Mouse (Mus musculus): ENCODE data around the gene Rhox2e. TPM values are rescaled to one million over a fixed set of nuclear protein-coding genes. Genes with fewer than 3 reads are reported as not detected.
"Not testable (repeated sequence)": the region's sequence is repeated elsewhere in the genome, so short reads cannot be mapped to it uniquely, and the experiment has no call there.

Gene Rhox2e
- polyA plus RNA-seq (2012; ENCODE audit: insufficient read depth, insufficient read length, low replicate concordance, missing spikeins) = not detected in 2 replicates

- H3K4me3 ChIP-seq (ENCODE audit: insufficient read depth, low read depth, low read length); H3K4me1 ChIP-seq (ENCODE audit: control insufficient read depth, insufficient read depth, low read length); H3K27ac ChIP-seq (ENCODE audit: insufficient read depth, low read depth, low read length): not testable (repeated sequence)
- WGBS = 93% methylated on average over 2 of the region's 8 CpGs
Observed at GRCm38 (mm10) chrX:37530152-37530551, at the start of gene Rhox2e. Gene Rhox2e, plus strand, starts transcription at chrX:37530452.

- not testable (repeated sequence) for H3K4me1 ChIP-seq (ENCODE audit: control insufficient read depth, insufficient read depth, low read length); H3K27ac ChIP-seq (ENCODE audit: insufficient read depth, low read depth, low read length); H3K4me3 ChIP-seq (ENCODE audit: insufficient read depth, low read depth, low read length)
- WGBS = 90% methylated on average over 16 of the region's 18 CpGs
Observed at GRCm38 (mm10) chrX:37514059-37514458, 16.2 kb upstream of the Rhox2e start, which contains the start of gene Rhox4d. Gene Rhox4d, plus strand, starts transcription at chrX:37514359.

GRCm38 (mm10) chrX:37541719-37542118 lies 11.5 kb downstream of the Rhox2e start, which contains the start of gene Rhox3e:
Gene Rhox3e, plus strand, starts transcription at chrX:37542019.
- 89% methylated on average over 1 of the region's 4 CpGs for WGBS
- not testable (repeated sequence) for H3K4me1 ChIP-seq (ENCODE audit: control insufficient read depth, insufficient read depth, low read length); H3K4me3 ChIP-seq (ENCODE audit: insufficient read depth, low read depth, low read length); H3K27ac ChIP-seq (ENCODE audit: insufficient read depth, low read depth, low read length)

GRCm38 (mm10) chrX:37557112-37557511 lies 26.9 kb downstream of the Rhox2e start, which contains the start of gene Rhox4e:
Gene Rhox4e, plus strand, starts transcription at chrX:37557412.
- not testable (repeated sequence) for H3K4me1 ChIP-seq (ENCODE audit: control insufficient read depth, insufficient read depth, low read length); H3K27ac ChIP-seq (ENCODE audit: insufficient read depth, low read depth, low read length); H3K4me3 ChIP-seq (ENCODE audit: insufficient read depth, low read depth, low read length)
- 93% methylated on average over 10 of the region's 18 CpGs for WGBS

- not testable (repeated sequence) for H3K4me1 ChIP-seq (ENCODE audit: control insufficient read depth, insufficient read depth, low read length); H3K4me3 ChIP-seq (ENCODE audit: insufficient read depth, low read depth, low read length); H3K27ac ChIP-seq (ENCODE audit: insufficient read depth, low read depth, low read length)
- WGBS = 97% methylated on average over 8 of the region's 8 CpGs
Observed at GRCm38 (mm10) chrX:37571105-37571504, 40.9 kb downstream of the Rhox2e start, which contains the start of gene Rhox2f. Gene Rhox2f, plus strand, starts transcription at chrX:37571405.

GRCm38 (mm10) chrX:37572638-37573037 lies 42.4 kb downstream of the Rhox2e start:
- 44% methylated on average over 2 of the region's 2 CpGs for WGBS
- not testable (repeated sequence) for H3K27ac ChIP-seq (ENCODE audit: insufficient read depth, low read depth, low read length); H3K4me3 ChIP-seq (ENCODE audit: insufficient read depth, low read depth, low read length); H3K4me1 ChIP-seq (ENCODE audit: control insufficient read depth, insufficient read depth, low read length)

- H3K4me3 ChIP-seq (ENCODE audit: insufficient read depth, low read depth, low read length); H3K4me1 ChIP-seq (ENCODE audit: control insufficient read depth, insufficient read depth, low read length); H3K27ac ChIP-seq (ENCODE audit: insufficient read depth, low read depth, low read length): not testable (repeated sequence)
Observed at GRCm38 (mm10) chrX:37580692-37581091, 50.4 kb downstream of the Rhox2e start, which contains the start of gene Rhox3f. Gene Rhox3f, plus strand, starts transcription at chrX:37580992.

Other genes starting within 250 kb of the Rhox2e start
- not detected in 2 replicates for gene Rhox3a2, start 150.4 kb upstream of the Rhox2e start, polyA plus RNA-seq (2012; ENCODE audit: insufficient read depth, insufficient read length, low replicate concordance, missing spikeins)
- not detected in 2 replicates for gene Rhox4a2, start 139.6 kb upstream of the Rhox2e start, polyA plus RNA-seq (2012; ENCODE audit: insufficient read depth, insufficient read length, low replicate concordance, missing spikeins)
- not detected in 2 replicates for gene Rhox2b, start 118.4 kb upstream of the Rhox2e start, polyA plus RNA-seq (2012; ENCODE audit: insufficient read depth, insufficient read length, low replicate concordance, missing spikeins)
- gene Rhox4b, start 98.0 kb upstream of the Rhox2e start, polyA plus RNA-seq (2012; ENCODE audit: insufficient read depth, insufficient read length, low replicate concordance, missing spikeins) = not detected in 2 replicates
- not detected in 2 replicates for gene Rhox2c, start 76.8 kb upstream of the Rhox2e start, polyA plus RNA-seq (2012; ENCODE audit: insufficient read depth, insufficient read length, low replicate concordance, missing spikeins)
- gene Rhox3c, start 71.9 kb upstream of the Rhox2e start, polyA plus RNA-seq (2012; ENCODE audit: insufficient read depth, insufficient read length, low replicate concordance, missing spikeins) = not detected in 2 replicates
- not detected in 2 replicates for gene Rhox4c, start 50.1 kb upstream of the Rhox2e start, polyA plus RNA-seq (2012; ENCODE audit: insufficient read depth, insufficient read length, low replicate concordance, missing spikeins)
- gene Rhox2d, start 37.0 kb upstream of the Rhox2e start, polyA plus RNA-seq (2012; ENCODE audit: insufficient read depth, insufficient read length, low replicate concordance, missing spikeins) = not detected in 2 replicates
- not detected in 2 replicates for gene Rhox4d, start 16.1 kb upstream of the Rhox2e start, polyA plus RNA-seq (2012; ENCODE audit: insufficient read depth, insufficient read length, low replicate concordance, missing spikeins)
- not detected in 2 replicates for gene Rhox3e, start 11.6 kb downstream of the Rhox2e start, polyA plus RNA-seq (2012; ENCODE audit: insufficient read depth, insufficient read length, low replicate concordance, missing spikeins)
- not detected in 2 replicates for gene Rhox4e, start 27.0 kb downstream of the Rhox2e start, polyA plus RNA-seq (2012; ENCODE audit: insufficient read depth, insufficient read length, low replicate concordance, missing spikeins)
- gene Rhox2f, start 41.0 kb downstream of the Rhox2e start, polyA plus RNA-seq (2012; ENCODE audit: insufficient read depth, insufficient read length, low replicate concordance, missing spikeins) = not detected in 2 replicates
- not detected in 2 replicates for gene Rhox3f, start 50.5 kb downstream of the Rhox2e start, polyA plus RNA-seq (2012; ENCODE audit: insufficient read depth, insufficient read length, low replicate concordance, missing spikeins)
- not detected in 2 replicates for gene Rhox4f, start 77.3 kb downstream of the Rhox2e start, polyA plus RNA-seq (2012; ENCODE audit: insufficient read depth, insufficient read length, low replicate concordance, missing spikeins)
- gene Rhox3g, start 98.2 kb downstream of the Rhox2e start, polyA plus RNA-seq (2012; ENCODE audit: insufficient read depth, insufficient read length, low replicate concordance, missing spikeins) = not detected in 2 replicates
- not detected in 2 replicates for gene Rhox2g, start 113.0 kb downstream of the Rhox2e start, polyA plus RNA-seq (2012; ENCODE audit: insufficient read depth, insufficient read length, low replicate concordance, missing spikeins)
- gene Rhox4g, start 120.9 kb downstream of the Rhox2e start, polyA plus RNA-seq (2012; ENCODE audit: insufficient read depth, insufficient read length, low replicate concordance, missing spikeins) = not detected in 2 replicates
- not detected in 2 replicates for gene Rhox3h, start 138.3 kb downstream of the Rhox2e start, polyA plus RNA-seq (2012; ENCODE audit: insufficient read depth, insufficient read length, low replicate concordance, missing spikeins)
- not detected in 2 replicates for gene Rhox2h, start 142.8 kb downstream of the Rhox2e start, polyA plus RNA-seq (2012; ENCODE audit: insufficient read depth, insufficient read length, low replicate concordance, missing spikeins)